Mouse (Mus musculus) kidney, postnatal 10 days (tissue): ENCODE data around the gene Crybb1.
A peak's percentile ranks its signal among the peaks of the same experiment; 100 is the strongest.

ENCODE experiments used
- DNase-seq: peaks from one replicate; pipeline ENCODE4 v3.0.0; 2021; ENCODE audit warnings: mixed read lengths

Crybb1 gene

DNA sequence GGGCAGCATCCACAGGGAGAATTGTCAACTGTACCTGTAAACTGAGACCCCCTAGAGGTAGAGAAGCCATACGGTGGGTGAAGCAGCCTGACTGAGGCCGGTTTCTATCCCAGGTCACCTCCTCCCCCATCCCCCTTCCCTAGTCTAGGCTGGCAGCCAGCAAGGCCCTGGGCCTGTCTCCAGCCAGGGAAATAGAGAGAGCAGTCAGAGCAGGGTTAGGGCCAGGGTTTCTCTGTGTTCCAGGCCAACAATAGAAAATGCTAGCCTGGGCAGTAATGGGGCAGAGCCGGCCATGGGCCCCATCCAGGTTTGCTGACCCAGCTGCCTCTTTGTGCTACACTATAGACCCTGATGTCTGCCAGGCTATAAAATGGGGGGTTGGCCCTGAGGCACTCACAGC, at the start of gene Crybb1:
Crybb1 (plus strand) TSS at position 390 of the 400 bp plus-strand sequence.
- peak; percentile 70 for DNase-seq

- DNase-seq, result no peak
Measured at GRCm38 (mm10) chr5:112206543-112207255, 48.9 kb upstream of the Crybb1 start.

GRCm38 (mm10) chr5:112208321-112208720, 47.3 kb upstream of the Crybb1 start:
- DNase-seq, result no peak

GRCm38 (mm10) chr5:112210104-112210503, 45.5 kb upstream of the Crybb1 start:
- peak; percentile 76 for DNase-seq

DNA sequence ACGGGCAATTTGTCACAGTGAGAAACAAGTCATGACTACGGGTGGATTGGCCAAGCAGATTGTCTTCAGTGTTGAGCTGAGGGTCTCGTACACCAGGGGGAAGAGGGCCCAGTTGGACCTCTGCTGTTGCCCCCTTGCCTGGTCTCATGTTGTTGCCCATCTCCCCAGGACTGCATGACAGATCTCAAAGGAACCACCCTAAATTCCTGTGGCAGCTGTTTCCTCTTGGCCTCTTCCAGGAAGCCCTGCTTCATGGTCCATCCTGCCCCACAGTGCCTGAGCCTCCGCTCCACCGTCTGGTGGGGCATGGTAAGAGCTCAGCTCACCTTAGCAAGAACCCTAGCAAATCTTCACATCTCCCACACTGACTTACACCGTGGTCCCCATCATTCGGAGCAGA, 43.7 kb upstream of the Crybb1 start:
- DNase-seq, result no peak

DNA sequence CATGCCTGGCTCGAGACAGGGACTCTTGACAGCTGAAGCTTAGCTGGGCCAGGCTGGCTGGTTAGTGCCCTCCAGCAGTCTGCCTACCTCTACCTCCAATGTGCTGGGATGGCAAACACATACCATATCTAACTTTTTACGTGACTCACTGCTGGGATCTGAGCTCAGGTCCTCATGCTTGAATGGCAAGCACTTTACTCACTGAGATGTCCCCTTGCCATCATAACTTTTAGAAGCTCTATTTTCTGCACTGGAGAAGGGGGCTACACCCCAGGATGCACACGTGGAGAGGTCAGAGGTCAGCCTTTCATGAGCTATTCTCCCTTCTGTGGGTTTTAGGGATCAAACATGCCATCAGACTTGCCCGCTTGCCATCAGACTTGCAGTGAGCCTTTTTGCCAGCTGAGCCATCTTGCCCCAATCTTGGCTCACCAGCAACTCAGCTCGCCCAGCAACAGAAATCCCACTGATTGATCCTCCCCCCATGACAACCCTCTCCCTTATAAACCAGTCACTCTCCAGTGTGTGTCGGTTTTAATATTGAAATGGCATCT, 42.8 kb upstream of the Crybb1 start:
- no peak for DNase-seq

DNA sequence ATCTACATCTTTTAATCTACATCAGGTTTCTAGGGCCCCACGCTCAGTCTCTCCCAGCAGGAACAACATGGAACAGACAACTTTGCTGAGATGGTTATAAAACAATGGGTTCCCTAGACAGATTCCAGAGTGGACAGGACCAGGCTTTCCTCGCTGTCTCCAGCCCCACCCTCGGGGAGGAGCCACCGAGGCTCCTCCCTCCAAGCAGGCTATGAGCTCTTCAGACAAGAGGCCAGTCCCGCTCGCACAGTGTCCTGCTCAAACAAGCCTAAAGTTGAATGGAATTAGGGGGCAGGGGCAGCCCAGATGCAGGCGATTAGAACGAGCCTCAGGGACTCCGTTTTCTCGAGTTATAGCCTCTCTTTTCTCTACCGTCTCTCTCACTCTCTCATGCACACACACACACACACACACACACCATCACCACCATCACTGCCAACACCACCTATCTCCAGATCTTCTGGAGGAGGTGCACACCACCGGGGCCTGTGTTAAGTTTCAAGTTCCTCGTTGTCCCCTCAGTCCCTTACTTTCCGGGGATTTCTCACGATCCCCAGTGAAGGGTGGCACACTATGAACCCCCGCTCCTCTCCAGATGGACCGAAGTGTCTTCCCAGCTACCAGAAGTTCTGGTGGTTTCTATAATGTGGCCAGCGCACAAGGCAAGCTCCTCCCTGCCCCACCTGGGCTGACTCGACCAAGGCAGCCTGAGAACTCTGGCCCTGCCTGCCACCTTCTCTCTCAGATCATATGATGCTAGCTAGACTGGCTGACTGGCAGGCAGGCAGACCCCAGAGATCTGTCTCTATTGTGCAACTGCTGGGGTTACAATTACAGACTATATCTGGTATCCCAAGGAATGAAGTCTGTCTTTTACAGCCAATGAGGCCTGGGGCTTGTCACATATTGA, 42.0 kb upstream of the Crybb1 start:
- no peak for DNase-seq

- peak; percentile 80 for DNase-seq
Measured at GRCm38 (mm10) chr5:112214419-112214818, 41.2 kb upstream of the Crybb1 start.

- DNase-seq, result no peak
Measured at GRCm38 (mm10) chr5:112215291-112215751, 40.3 kb upstream of the Crybb1 start.

GRCm38 (mm10) chr5:112215801-112216251, 39.8 kb upstream of the Crybb1 start:
- peak; percentile 40 for DNase-seq

DNA sequence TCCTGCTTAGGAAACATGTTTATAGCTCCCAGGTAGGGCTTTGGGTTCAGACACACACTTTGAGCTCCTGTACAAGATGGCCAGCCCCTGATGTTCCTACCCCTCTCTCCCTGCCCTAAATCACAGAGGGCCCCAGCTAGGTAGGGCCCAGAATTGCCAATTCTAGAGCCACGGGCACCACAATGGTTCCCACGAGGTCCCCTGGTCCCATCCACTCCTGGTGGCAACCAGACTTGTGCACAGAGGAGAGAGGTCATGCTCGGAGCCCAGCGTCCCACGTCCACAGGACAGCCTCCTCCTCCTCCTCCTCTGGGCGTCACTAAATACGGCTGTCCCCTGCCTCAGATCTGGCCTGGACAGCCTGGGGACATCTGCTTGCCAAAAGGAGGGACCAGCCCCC, 39.3 kb upstream of the Crybb1 start:
- no peak for DNase-seq

DNA sequence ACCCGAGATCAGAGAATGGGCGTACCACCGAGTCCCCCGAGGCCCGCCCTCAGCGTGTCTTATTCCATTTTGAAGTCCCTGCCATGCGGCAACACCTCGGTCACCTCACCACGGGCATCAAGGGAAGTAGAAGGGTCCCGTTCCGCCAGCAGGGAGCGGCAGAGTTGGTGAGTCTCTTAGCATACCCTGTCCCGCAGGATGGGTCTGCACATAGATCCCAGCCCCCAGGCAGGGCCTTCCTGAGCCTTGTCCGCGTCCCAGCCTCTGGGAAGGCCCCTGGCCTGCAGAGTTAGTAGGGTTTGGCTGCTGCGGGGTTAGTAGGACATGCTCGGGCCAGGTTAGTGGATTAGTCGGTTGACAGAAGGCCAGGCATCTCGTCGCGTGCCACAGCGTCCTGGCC, 38.6 kb upstream of the Crybb1 start:
- no peak for DNase-seq

GRCm38 (mm10) chr5:112218679-112219078, 36.9 kb upstream of the Crybb1 start:
- DNase-seq, result peak; percentile 27

DNA sequence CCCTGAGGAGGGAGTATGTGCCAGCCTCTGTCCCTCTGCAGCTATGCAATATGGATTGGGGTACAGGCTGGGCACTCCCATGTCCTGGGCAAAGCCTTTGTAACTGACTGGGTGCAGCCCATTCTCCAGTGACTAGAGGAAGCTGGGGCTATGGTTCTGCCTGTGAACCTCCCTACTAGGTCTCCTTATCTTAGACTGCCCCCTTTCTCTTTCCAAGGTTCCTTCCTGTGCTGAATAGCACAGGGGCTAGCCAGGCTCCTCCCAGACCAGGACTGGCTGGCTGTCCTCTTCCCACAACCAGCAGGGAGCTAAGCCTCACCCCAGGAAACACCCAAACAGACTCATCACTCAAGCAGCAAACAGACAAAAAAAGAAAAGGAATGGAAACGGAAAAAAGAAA, 36.2 kb upstream of the Crybb1 start:
- no peak for DNase-seq

DNA sequence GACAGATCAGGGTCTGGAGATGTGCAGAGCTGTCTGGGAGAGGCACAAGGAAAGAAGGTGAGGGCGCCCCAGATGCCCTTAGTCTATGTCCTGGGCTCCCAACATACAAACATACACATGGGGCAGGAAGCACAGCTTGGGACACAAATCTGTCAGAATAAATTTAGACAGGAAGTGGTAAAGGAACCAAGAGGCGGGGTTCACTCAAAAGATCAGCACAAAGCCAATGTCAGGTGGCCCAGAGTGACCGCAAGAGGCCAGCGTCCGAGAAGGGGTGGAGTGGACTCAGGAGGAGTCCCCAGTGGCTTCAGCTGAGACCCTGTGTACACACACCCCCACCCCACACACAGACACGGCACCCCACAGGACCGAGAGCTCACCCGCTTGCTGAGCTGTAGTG, 35.4 kb upstream of the Crybb1 start:
- no peak for DNase-seq

DNA sequence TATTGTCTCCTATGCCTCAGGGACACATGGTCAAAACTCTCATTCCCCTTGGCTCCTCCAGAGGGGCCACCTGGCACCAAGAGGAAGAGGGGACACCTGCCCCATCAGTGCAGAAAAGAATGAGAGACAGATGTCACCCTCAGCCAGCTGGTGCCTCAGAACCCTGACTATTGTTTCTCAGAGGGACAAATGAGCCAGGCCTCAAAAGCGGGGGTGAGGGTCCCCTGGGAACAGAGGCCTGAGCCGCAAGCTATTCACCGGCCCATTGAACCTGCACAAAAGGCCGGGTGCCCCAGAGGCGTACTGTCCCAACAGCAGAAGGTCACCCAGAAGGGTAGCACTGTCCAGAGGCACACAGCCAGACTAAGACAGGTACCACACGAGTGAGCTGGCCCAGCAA, 30.0 kb upstream of the Crybb1 start:
- no peak for DNase-seq

DNA sequence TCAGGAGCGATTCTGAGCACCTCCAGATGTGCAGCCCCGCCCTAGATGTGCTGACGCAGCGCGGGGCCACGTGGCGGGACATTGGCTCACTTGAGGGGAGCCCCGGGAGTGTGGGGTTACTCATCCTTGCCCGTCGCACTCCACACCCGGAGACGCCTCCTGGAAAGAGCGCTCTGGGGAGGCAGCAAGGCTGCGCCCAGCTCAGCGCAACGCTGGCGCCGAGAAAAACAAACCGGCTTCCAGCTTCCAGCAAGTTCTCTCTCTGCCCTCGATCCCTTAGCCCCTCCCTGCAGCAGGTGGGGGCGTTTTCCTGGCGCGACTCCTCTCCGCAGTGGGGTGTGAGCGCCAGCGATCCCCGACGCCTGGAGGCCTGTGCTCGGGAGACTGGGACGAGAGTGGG, 28.3 kb upstream of the Crybb1 start:
- peak; percentile 29 for DNase-seq

- no peak for DNase-seq
Measured at GRCm38 (mm10) chr5:112227898-112228239, 27.7 kb upstream of the Crybb1 start.

DNA sequence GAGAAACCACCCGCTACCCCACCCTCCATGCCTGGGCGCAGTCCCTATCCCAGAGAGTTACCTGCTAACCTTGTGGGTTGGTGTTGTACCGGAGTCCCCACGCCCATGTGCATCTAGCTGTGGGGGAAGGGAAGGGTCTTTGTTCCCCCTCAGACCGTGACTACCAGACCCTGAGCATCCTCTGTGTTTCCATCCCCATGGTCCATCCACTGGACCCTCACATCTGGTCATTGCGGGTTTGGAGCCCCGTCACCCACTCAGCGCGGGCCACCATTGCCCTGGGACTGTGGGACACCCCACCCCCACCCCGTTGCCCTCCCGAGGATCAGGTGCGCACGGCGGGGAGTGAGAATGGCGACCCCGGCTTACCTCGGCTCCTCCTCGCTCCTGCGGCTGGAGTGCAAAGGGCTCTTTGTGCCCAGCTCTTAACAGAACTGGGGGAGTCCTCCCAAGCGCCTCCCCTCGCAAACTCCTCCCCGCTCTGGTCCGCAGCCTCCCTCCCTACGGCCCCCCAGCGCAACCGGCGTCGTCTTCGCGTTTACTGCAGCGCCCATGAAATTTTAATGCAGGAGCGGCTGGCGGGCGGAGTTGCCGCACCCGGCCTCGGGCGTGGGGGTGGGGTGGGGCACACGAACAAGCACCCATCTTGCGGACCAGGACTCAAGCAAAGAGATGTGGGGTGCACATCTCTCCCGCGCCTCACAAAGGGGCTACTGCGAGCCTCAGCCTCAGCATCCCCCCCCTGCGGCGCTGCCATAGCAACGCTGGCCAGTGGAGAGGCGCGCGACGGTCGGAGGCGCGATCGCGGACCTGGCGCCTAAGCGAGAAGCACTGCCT, 27.2 kb upstream of the Crybb1 start:
- peak; percentile 31 for DNase-seq

- no peak for DNase-seq
Measured at GRCm38 (mm10) chr5:112235806-112236205, 19.8 kb upstream of the Crybb1 start.

GRCm38 (mm10) chr5:112236631-112237030, 19.0 kb upstream of the Crybb1 start:
- no peak for DNase-seq

DNA sequence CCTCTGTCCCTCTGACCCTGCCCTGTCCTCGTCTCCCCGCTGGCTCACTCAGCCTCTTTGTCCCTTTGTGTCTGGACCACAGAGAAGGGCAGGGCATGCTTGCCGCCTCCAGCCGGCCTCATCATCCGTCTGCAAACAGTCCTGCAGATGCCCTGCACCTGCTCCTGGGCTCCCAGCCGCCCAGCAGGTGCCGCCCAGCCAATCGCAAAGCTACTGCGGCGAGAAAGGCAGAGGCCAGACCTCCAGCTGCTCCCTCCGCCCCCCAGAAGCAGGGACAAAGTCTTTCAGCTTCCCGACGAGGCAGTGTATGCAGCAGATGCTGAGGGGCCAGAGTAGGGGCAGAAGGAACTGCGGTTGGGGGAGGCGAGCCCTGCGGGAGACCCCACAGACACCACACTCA, 18.2 kb upstream of the Crybb1 start:
- DNase-seq, result no peak
